Mouse (Mus musculus) CH12.LX (cell line): Measurements from ENCODE around the gene Tmem222. TPM values are rescaled to one million over a fixed set of nuclear protein-coding genes. Genes with fewer than 3 reads are reported as not detected.

Experiments
- DNase-seq: peaks from one replicate; pipeline ENCODE4 v3.0.0-alpha.2; 2013; ENCODE audit errors: extremely low read depth
- H3K27ac ChIP-seq: 2 replicates; pipeline ENCODE4 v1.5.1; 2012; ENCODE audit warnings: low read depth, mild to moderate bottlenecking, control low read depth, moderate library complexity; ENCODE audit not compliant: insufficient read depth
- H3K27me3 ChIP-seq: replicated peaks from 2 replicates; pipeline ENCODE3; 2012; ENCODE audit warnings: inconsistent platforms
- H3K36me3 ChIP-seq, 2 experiments: replicated peaks in 1 of 2; 2 replicates each; pipeline versions ENCODE3 to v1.6.1; 2012; ENCODE audit warnings: inconsistent platforms in 1 of 2, low read length in 1 of 2, mild to moderate bottlenecking in 1 of 2, mixed read lengths in 1 of 2, moderate library complexity in 1 of 2; ENCODE audit not compliant: control insufficient read depth in 1 of 2, insufficient read depth in 1 of 2
- H3K4me1 ChIP-seq, 2 experiments: 2 replicates each; pipeline ENCODE4 v1.6.1; 2012; ENCODE audit warnings: inconsistent platforms in 1 of 2, moderate library complexity in 1 of 2; ENCODE audit not compliant: insufficient read depth in 2 of 2, control insufficient read depth in 1 of 2
- H3K4me2 ChIP-seq: 2 replicates; pipeline ENCODE4 v1.6.1; 2012; ENCODE audit warnings: low read depth, mild to moderate bottlenecking, control low read depth; ENCODE audit not compliant: poor library complexity, insufficient read depth, severe bottlenecking
- H3K4me3 ChIP-seq, 3 experiments: fragments of 150-350 bp in 1 of 3; sonication (generic) in 1 of 3; replicated peaks in 1 of 3; 2 replicates each; pipeline versions ENCODE3 to v1.5.1; 2011 to 2012; ENCODE audit warnings: low read depth in 2 of 3, low read length in 2 of 3, mild to moderate bottlenecking in 2 of 3, moderate library complexity in 2 of 3, control low read depth in 1 of 3, improper control_type of control experiment in 1 of 3, inconsistent platforms in 1 of 3, mixed read lengths in 1 of 3; ENCODE audit not compliant: poor library complexity in 1 of 3
- H3K79me2 ChIP-seq: replicated peaks from 2 replicates; pipeline ENCODE4 v1.6.1; 2012; ENCODE audit warnings: mild to moderate bottlenecking, moderate library complexity; ENCODE audit not compliant: control insufficient read depth, poor library complexity, insufficient read depth, severe bottlenecking; ENCODE audit errors: extremely low read depth
- H3K9ac ChIP-seq: 2 replicates; pipeline ENCODE4 v1.6.1; 2012; ENCODE audit warnings: low read depth, mild to moderate bottlenecking, control low read depth, moderate library complexity; ENCODE audit not compliant: insufficient read depth
- H3K9me3 ChIP-seq: replicated peaks from 2 replicates; pipeline ENCODE3; 2012; ENCODE audit warnings: low read length, inconsistent platforms, mixed read lengths
- CTCF ChIP-seq, 2 experiments: IDR thresholded peaks in 1 of 2; conservative IDR thresholded peaks in 1 of 2; 2 replicates each; pipeline ENCODE4 v1.5.1; 2011 to 2012; ENCODE audit warnings: low read depth in 2 of 2, low read length in 2 of 2, improper control_type of control experiment in 1 of 2, inconsistent platforms in 1 of 2, mild to moderate bottlenecking in 1 of 2, moderate library complexity in 1 of 2
- E2F4 ChIP-seq: IDR thresholded peaks from 2 replicates; pipeline ENCODE4 v1.6.1; 2011; ENCODE audit warnings: low read depth, low read length, improper control_type of control experiment; ENCODE audit not compliant: insufficient replicate concordance
- EP300 ChIP-seq: IDR thresholded peaks from 2 replicates; pipeline ENCODE4 v1.6.1; 2011; ENCODE audit warnings: low read length, improper control_type of control experiment
- GABPA ChIP-seq: IDR thresholded peaks from 2 replicates; pipeline ENCODE4 v1.6.1; 2012; ENCODE audit warnings: low read depth, low read length, improper control_type of control experiment, inconsistent platforms; ENCODE audit not compliant: insufficient replicate concordance
- MAX ChIP-seq: IDR thresholded peaks from 2 replicates; pipeline ENCODE4 v1.6.1; 2011; ENCODE audit warnings: low read length, improper control_type of control experiment
- MYC ChIP-seq: IDR thresholded peaks from 2 replicates; pipeline ENCODE4 v1.6.1; 2011; ENCODE audit warnings: low read depth, mild to moderate bottlenecking, improper control_type of control experiment, low read length
- NRF1 ChIP-seq: IDR thresholded peaks from 2 replicates; pipeline ENCODE4 v1.6.1; 2014; ENCODE audit warnings: low read depth, mild to moderate bottlenecking, inconsistent platforms, low read length, improper control_type of control experiment, moderate library complexity
- RAD21 ChIP-seq: IDR thresholded peaks from 2 replicates; pipeline ENCODE4 v1.6.1; 2011; ENCODE audit warnings: low read depth, mild to moderate bottlenecking, low read length, improper control_type of control experiment, moderate library complexity
- SMC3 ChIP-seq: IDR thresholded peaks from 2 replicates; pipeline ENCODE4 v1.6.1; 2011; ENCODE audit warnings: low read depth, low read length, improper control_type of control experiment
- TBP ChIP-seq: conservative IDR thresholded peaks from 2 replicates; pipeline ENCODE4 v1.6.1; 2011; ENCODE audit warnings: low read depth, low read length, improper control_type of control experiment
- UBTF ChIP-seq: IDR thresholded peaks from 2 replicates; pipeline ENCODE4 v1.6.1; 2012; ENCODE audit warnings: low read depth, mild to moderate bottlenecking, inconsistent platforms, low read length, improper control_type of control experiment, moderate library complexity
- USF2 ChIP-seq: conservative IDR thresholded peaks from 2 replicates; pipeline ENCODE4 v1.6.1; 2011; ENCODE audit warnings: low read depth, low read length, improper control_type of control experiment
- ZKSCAN1 ChIP-seq: IDR thresholded peaks from 2 replicates; pipeline ENCODE4 v1.6.1; 2012; ENCODE audit warnings: low read depth, inconsistent platforms, low read length, improper control_type of control experiment, borderline replicate concordance
- dilution Hi-C: fragments of 300-500 bp; cut with MboI; formaldehyde crosslinking; loops from 2 replicates; pipeline ENCODE4 v1.14.3; 2020; ENCODE audit warnings: low sequenced_read_pairs; ENCODE audit not compliant: extremely low pct_unique_long_range_greater_than_20kb, extremely low pct_ligation_motif_present
- in situ Hi-C: fragments of 300-500 bp; cut with MboI; formaldehyde crosslinking; loops from 3 replicates; pipeline ENCODE4 v1.14.3; 2019; ENCODE audit warnings: low sequenced_read_pairs, low pct_ligation_motif_present, low pct_unique_long_range_greater_than_20kb, mixed read lengths
- polyA plus RNA-seq: library from polyadenylated mRNA; unstranded; fragments of >175 nt; gene quantifications from 2 replicates; pipeline ENCODE4 v1.2.1, GENCODE M21; 2012; ENCODE audit warnings: low read depth; ENCODE audit not compliant: insufficient read length
- total RNA-seq, 2 experiments: library from RNA; depleted of rRNA; stranded (reverse); fragments of 300-350 nt in 1 of 2; fragments of >200 nt in 1 of 2; gene quantifications; 2 replicates each; pipeline ENCODE4 v1.2.3; 2012 to 2014

Tmem222 gene
- total and polyA plus RNA-seq, 3 experiments: 64.8 to 95.7 (median 73.2) TPM

DNA sequence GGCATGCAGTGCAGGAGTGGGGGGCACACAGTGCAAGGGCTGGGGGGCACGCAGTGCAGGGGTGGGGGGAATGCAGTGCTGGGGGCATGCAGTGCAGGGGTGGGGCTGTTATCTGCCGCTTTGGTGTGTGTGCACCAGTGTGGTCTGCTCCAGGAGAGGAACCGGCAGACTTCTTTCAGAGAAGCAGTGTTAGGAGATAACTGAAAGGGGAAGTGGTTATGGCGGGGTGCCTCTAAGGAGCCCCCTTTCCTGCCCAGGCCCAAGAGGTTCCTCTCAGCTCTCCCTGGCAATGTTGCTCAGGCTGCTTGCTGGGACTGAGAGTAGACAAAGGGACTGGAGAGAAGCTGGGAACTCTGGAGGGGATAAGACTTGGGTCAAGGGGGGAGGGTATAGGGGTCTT is 39.7 kb downstream of the Tmem222 start:
- H3K36me3 ChIP-seq: no peaks in the 10 kb centered on the region
- dilution Hi-C loops: no loop called here
- H3K4me1 ChIP-seq: peaks cover 3 to 22% of the 10 kb centered on the region in 2 experiments; a peak in 3 of 4 replicates
- in situ Hi-C loops: no loop called here
- no peaks in the 10 kb centered on the region for H3K79me2 ChIP-seq
- no peak for TF ChIP-seq USF2
- no peak for TF ChIP-seq MAX
- TF ChIP-seq RAD21: no peak
- H3K27ac ChIP-seq: no peak overlapping the region
- peak; percentile 48 for DNase-seq
- peaks cover 2% of the 10 kb centered on the region for H3K9me3 ChIP-seq
- H3K9ac ChIP-seq: no peak overlapping the region
- peaks cover 32% of the 10 kb centered on the region for H3K27me3 ChIP-seq
- no peak overlapping the region for H3K4me2 ChIP-seq
- H3K4me3 ChIP-seq: no peak overlapping the region

DNA sequence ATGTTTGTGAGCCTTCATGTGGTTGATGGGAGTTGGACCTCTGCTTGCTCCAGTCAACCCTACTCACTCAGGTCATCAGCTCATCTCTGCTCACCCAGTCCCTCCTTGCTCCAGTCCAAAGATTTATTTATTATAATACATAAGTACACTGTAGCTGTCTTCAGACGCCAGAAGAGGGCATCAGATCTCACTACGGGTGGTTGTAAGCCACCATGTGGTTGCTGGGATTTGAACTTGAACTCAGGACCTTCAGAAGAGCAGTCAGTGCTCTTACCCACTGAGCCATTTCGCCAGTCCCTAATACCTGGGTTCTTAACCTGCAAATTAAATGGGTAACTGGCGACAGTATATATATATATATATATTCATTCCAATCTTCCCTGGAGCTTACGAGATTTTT is 42.2 kb downstream of the Tmem222 start:
- Histone ChIP-seq H3K36me3 (no peaks in the 10 kb centered on the region), H3K27ac (no peak overlapping the region), H3K79me2 (no peaks in the 10 kb centered on the region), H3K9me3 (peaks cover 7% of the 10 kb centered on the region), H3K4me1 (peaks cover 3 to 14% of the 10 kb centered on the region in 2 experiments; a peak in 3 of 4 replicates), H3K4me3 (no peak overlapping the region), H3K27me3 (peaks cover 14% of the 10 kb centered on the region), H3K4me2 (no peak overlapping the region), H3K9ac (no peak overlapping the region)
- no peak for TF ChIP-seq UBTF
- no peak for TF ChIP-seq E2F4
- TF ChIP-seq SMC3: no peak
- no peak for TF ChIP-seq ZKSCAN1
- no peak for TF ChIP-seq NRF1
- 0 out of 4 replicates have a peak, but pooled peaks of 1 of the 2 experiments have one; percentile 3 for TF ChIP-seq CTCF (conservative IDR thresholded peaks at IDR 0.05 in 1 of 2, IDR thresholded peaks at IDR 0.05 in 1 of 2; ENCODE audit: low read depth in 2 of 2, low read length in 2 of 2)
- TF ChIP-seq GABPA: no peak
- DNase-seq: no peak
- in situ Hi-C loops (no loop called here), dilution Hi-C loops (no loop called here)

DNA sequence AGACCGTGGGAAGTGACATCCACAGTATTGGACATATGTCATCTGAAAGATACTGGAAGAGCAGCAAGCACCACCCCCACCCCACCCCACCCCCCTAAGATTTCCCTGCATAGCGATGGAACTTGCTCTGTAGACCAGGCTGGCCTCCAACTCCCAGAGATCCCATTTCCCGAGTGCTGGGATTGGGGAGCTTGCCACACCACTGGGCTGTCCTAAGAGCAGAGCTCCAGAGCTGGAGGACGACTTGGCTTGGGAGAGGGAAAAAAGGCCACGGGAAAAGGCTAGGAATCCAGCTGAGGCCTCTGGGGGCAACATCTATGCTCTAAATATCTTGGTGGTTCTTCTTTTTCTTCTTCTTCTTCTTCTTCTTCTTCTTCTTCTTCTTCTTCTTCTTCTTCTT is 42.8 kb downstream of the Tmem222 start:
- H3K27ac ChIP-seq: no peak overlapping the region
- H3K4me3 ChIP-seq: no peak overlapping the region
- no peaks in the 10 kb centered on the region for H3K79me2 ChIP-seq
- in situ Hi-C loops (no loop called here), dilution Hi-C loops (no loop called here)
- no peaks in the 10 kb centered on the region for H3K36me3 ChIP-seq
- H3K9ac ChIP-seq: no peak overlapping the region
- peaks cover 3 to 14% of the 10 kb centered on the region in 2 experiments; a peak in 3 of 4 replicates for H3K4me1 ChIP-seq
- H3K4me2 ChIP-seq: no peak overlapping the region
- H3K9me3 ChIP-seq: peaks cover 5% of the 10 kb centered on the region
- H3K27me3 ChIP-seq: peaks cover 8% of the 10 kb centered on the region
- DNase-seq: no peak
- no peak for TF ChIP-seq MYC
- TF ChIP-seq TBP: no peak
- no peak for TF ChIP-seq E2F4
- TF ChIP-seq EP300: no peak
